Mouse (Mus musculus) cerebellum, postnatal 14 days (tissue): ENCODE measurements at regions not wholly inside any gene's neighbourhood (a gene's known extent, or its start where the extent isn't known, plus 50 kb on each side); places are given as distances from the start of the nearest gene placed in this dataset.
A peak's percentile ranks its signal among the peaks of the same experiment; 100 is the strongest.

Experiments
- DNase-seq, 2 experiments: peaks; one replicate each; pipeline ENCODE4 v3.0.0; 2021; ENCODE audit warnings: mixed read lengths in 2 of 2

- DNase-seq, result no peak
Measured at GRCm38 (mm10) chr17:14610791-14611522, 83.1 kb downstream of the Thbs2 start.

GRCm38 (mm10) chr17:14608845-14609244, 85.2 kb downstream of the Thbs2 start:
- no peak for DNase-seq

GRCm38 (mm10) chr17:14606356-14606989, 87.6 kb downstream of the Thbs2 start:
- no peak for DNase-seq

GRCm38 (mm10) chr17:14599681-14600080, 94.4 kb downstream of the Thbs2 start:
- no peak for DNase-seq

- no peak for DNase-seq
Measured at GRCm38 (mm10) chr17:14596470-14596869, 97.6 kb downstream of the Thbs2 start.

- DNase-seq, result peak; percentile 8 to 9
Measured at GRCm38 (mm10) chr17:14595525-14595924, 98.5 kb downstream of the Thbs2 start.

GRCm38 (mm10) chr17:14588086-14588817, 105.8 kb downstream of the Thbs2 start:
- DNase-seq, result peak; percentile 11 to 20

GRCm38 (mm10) chr17:14579671-14580070, 114.4 kb downstream of the Thbs2 start:
- no peak for DNase-seq

GRCm38 (mm10) chr17:14578721-14579120, 115.3 kb downstream of the Thbs2 start:
- DNase-seq, result no peak

- DNase-seq, result peak in 1 of 2 experiments; percentile 8
Measured at GRCm38 (mm10) chr17:14578194-14578593, 115.8 kb downstream of the Thbs2 start.

GRCm38 (mm10) chr17:14576159-14576558, 117.9 kb downstream of the Thbs2 start:
- no peak for DNase-seq

GRCm38 (mm10) chr17:14571143-14571542, 122.9 kb downstream of the Thbs2 start:
- no peak for DNase-seq

GRCm38 (mm10) chr17:14570266-14570775, 123.7 kb downstream of the Thbs2 start:
- no peak for DNase-seq

GRCm38 (mm10) chr17:14562191-14562590, 131.8 kb downstream of the Thbs2 start:
- no peak for DNase-seq

GRCm38 (mm10) chr17:14557214-14557613, 136.8 kb downstream of the Thbs2 start:
- no peak for DNase-seq

GRCm38 (mm10) chr17:14553195-14553594, 140.8 kb downstream of the Thbs2 start:
- DNase-seq, result no peak

GRCm38 (mm10) chr17:14552081-14552480, 142.0 kb downstream of the Thbs2 start:
- DNase-seq, result no peak

- DNase-seq, result no peak
Measured at GRCm38 (mm10) chr17:14551610-14552009, 142.4 kb downstream of the Thbs2 start.

- peak; percentile 93 to 96 for DNase-seq
Measured at GRCm38 (mm10) chr17:14545822-14546473, 148.1 kb downstream of the Thbs2 start.

GRCm38 (mm10) chr17:14544343-14545002, 149.6 kb downstream of the Thbs2 start:
- no peak for DNase-seq

- DNase-seq, result no peak
Measured at GRCm38 (mm10) chr17:14541035-14541434, 153.0 kb downstream of the Thbs2 start.

- DNase-seq, result no peak
Measured at GRCm38 (mm10) chr17:14540269-14540975, 153.6 kb downstream of the Thbs2 start.
